Mouse (Mus musculus): ENCODE measurements around the gene D3Ertd751e. TPM values are rescaled to one million over a fixed set of nuclear protein-coding genes. Genes with fewer than 3 reads are reported as not detected.

D3Ertd751e gene
- 10.5 TPM for polyA plus RNA-seq (2017; shearing (Covaris generic))

GRCm38 (mm10) chr3:41742278-41742934, at the start of gene D3Ertd751e, which contains the start of gene Sclt1:
Gene D3Ertd751e (plus strand): TSS chr3:41742611.
Gene Sclt1 (minus strand): TSS chr3:41742514.

Other genes starting within 250 kb of the D3Ertd751e start
- gene Jade1, start 186.9 kb upstream of the D3Ertd751e start, polyA plus RNA-seq (2017; shearing (Covaris generic)), result 34.9 TPM
- gene Sclt1, start 97 bp upstream of the D3Ertd751e start, polyA plus RNA-seq (2017; shearing (Covaris generic)), result 17.0 TPM